Mouse (Mus musculus): ENCODE data around the gene Zfp341.

DNA sequence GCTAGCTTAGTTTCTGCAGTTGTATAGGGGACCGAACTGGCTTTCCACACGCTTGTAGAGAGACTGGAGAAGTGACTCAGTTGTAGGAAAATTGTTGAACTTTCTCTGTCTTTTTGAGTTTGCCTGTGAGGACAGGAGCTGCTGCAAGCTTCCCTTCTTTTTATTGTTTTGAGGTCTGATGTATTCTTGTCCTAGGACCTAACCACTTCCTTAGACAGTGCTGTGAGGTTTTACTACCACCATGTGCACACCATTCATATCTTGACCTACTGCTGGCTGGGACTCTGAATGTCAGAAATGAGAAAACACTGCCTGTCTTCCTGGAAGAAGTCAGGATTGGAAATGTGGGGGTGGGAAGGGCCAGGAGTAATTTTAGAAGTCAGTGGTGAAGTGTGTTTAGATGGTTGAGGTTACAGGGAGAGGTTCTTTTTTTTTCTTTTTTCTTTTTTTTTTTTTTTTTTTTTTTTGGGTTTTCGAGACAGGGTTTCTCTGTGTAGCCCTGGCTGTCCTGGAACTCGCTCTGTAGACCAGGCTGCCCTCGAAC, 46.5 kb downstream of the Zfp341 start:
- TF ChIP-seq CTCF (IDR thresholded peaks at IDR 0.05; ENCODE audit: borderline replicate concordance, extremely low read depth, insufficient read depth, insufficient read length) (no peak), POLR2A (IDR thresholded peaks at IDR 0.05; ENCODE audit: borderline replicate concordance, extremely low read depth, insufficient read depth, insufficient read length, poor library complexity, severe bottlenecking) (no peak)

All from brain, embryonic 14.5 days (tissue).